Mouse (Mus musculus): ENCODE data around the gene Dkk2. TPM values are rescaled to one million over a fixed set of nuclear protein-coding genes. Genes with fewer than 3 reads are reported as not detected.
"Not testable (repeated sequence)": the region's sequence is repeated elsewhere in the genome, so short reads cannot be mapped to it uniquely, and the experiment has no call there.

The Dkk2 gene
- 0.17 TPM for polyA plus RNA-seq (2012; fragmentation: generic; extraction: Trizol)

DNA sequence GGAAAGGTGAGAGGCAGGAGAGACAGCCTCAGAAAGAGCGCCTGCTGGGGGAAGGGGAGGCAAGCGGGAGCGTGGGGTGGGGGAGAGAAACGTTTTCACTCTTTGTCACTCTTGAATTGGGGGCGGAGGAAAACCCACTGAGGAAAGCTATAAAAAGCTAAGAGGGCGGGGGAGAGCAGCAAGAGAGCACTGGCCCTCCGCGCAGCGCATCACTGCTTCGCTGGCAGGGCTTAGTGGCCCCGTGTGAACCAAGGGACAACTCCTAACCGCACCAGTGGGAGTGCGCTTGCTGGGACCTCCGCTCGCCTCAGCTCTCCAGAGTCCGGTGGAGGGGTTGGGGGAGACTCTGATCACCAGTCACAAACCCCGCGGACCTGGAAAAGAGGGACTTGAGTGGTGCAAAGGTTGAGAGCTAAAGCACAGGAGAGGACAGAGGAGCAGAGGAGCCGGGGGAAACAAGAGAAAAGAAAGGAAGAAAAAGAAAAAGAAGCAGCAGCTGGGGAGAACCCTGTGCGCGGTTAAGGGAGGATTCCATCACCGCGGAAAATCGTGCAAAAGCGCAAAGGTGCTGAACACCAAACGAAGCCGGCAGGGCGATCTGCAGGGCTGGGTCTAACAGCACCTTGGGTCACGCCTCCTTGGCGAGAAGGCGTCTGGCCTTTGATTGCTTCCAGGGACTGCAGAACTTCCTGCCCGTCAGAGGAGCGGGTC, at the start of gene Dkk2:
Gene Dkk2 (plus strand): TSS at position 181 of the 711 bp plus-strand sequence.
- Histone ChIP-seq H3K27me3 (ENCODE audit: control insufficient read depth, insufficient read depth, insufficient read length) (no peaks in the 10 kb centered on the region), H3K79me2 (ENCODE audit: control insufficient read depth, insufficient read depth) (no peaks in the 10 kb centered on the region), H3K36me3 (ENCODE audit: control insufficient read depth, insufficient read depth) (no peaks in the 10 kb centered on the region), H3K4me3 (peak within 1 kb of the TSS; percentile 17), H3K4me2 (ENCODE audit: low read depth) (peak within 1 kb of the TSS; percentile 97), H3ac (ENCODE audit: control insufficient read depth, insufficient read length) (peak within 1 kb of the TSS; percentile 48)
- no peak for TF ChIP-seq CEBPB (IDR thresholded peaks at IDR 0.05; ENCODE audit: insufficient read depth, poor library complexity, severe bottlenecking)
- TF ChIP-seq POLR2A (IDR thresholded peaks at IDR 0.05; ENCODE audit: insufficient read length, low read depth), result no peak
- no peak for TF ChIP-seq REST (IDR thresholded peaks at IDR 0.05; ENCODE audit: insufficient read depth, insufficient read length)
- TF ChIP-seq MYOD1 (IDR thresholded peaks at IDR 0.05; ENCODE audit: control insufficient read depth in 1 of 3, insufficient read length in 2 of 3, low read depth in 2 of 3), result no peak
- no peak for TF ChIP-seq SRF (IDR thresholded peaks at IDR 0.05; ENCODE audit: control insufficient read depth, insufficient read length, low read depth)
- TF ChIP-seq MYOG (IDR thresholded peaks at IDR 0.05; ENCODE audit: control insufficient read depth in 1 of 3, insufficient read depth in 1 of 3, insufficient read length in 2 of 3, low read depth in 2 of 3), result no peak
- no peak for TF ChIP-seq E2F4 (IDR thresholded peaks at IDR 0.05; ENCODE audit: insufficient read depth)
- no peak for TF ChIP-seq USF1 (IDR thresholded peaks at IDR 0.05; ENCODE audit: low read depth)
- no peak for TF ChIP-seq TCF3 (IDR thresholded peaks at IDR 0.05; ENCODE audit: insufficient read length, low read depth)
- TF ChIP-seq POLR2AphosphoS2 (IDR thresholded peaks at IDR 0.05; ENCODE audit: insufficient read length, low read depth), result no peak
- no peak for TF ChIP-seq MAX (IDR thresholded peaks at IDR 0.05; ENCODE audit: low read depth)
- TF ChIP-seq TCF12 (IDR thresholded peaks at IDR 0.05; ENCODE audit: insufficient read depth, poor library complexity, severe bottlenecking), result no peak

DNA sequence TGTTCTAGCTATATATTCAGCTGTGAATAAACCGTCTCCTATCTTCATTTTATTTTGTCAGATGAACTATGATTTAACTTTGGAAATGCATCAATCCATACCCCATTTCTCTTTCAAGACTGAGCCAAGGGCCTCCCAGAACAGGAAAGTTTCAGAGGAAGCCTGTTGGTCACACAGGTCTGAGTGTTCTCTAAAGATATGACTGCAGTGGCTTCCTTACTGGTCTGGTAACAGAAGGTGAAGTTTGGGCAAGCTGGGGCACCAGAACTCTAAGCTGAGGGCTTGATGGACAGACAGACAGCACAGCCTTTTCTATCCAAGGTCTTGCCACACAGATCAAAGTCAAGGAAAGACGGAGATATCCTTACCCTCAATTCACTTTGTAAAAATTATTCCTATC, 48.4 kb upstream of the Dkk2 start:
- Histone ChIP-seq H3K27me3 (ENCODE audit: control insufficient read depth, insufficient read depth, insufficient read length) (no peaks in the 10 kb centered on the region), H3K79me2 (ENCODE audit: control insufficient read depth, insufficient read depth) (no peaks in the 10 kb centered on the region), H3K36me3 (ENCODE audit: control insufficient read depth, insufficient read depth) (no peaks in the 10 kb centered on the region), H3ac (ENCODE audit: control insufficient read depth, insufficient read length) (no peak overlapping the region), H3K4me3 (no peak overlapping the region), H3K4me2 (ENCODE audit: low read depth) (no peak overlapping the region)
- TF ChIP-seq POLR2AphosphoS2 (IDR thresholded peaks at IDR 0.05; ENCODE audit: insufficient read length, low read depth) (no peak), E2F4 (IDR thresholded peaks at IDR 0.05; ENCODE audit: insufficient read depth) (no peak), TCF3 (IDR thresholded peaks at IDR 0.05; ENCODE audit: insufficient read length, low read depth) (no peak), USF1 (IDR thresholded peaks at IDR 0.05; ENCODE audit: low read depth) (no peak), POLR2A (IDR thresholded peaks at IDR 0.05; ENCODE audit: insufficient read length, low read depth) (no peak), MAX (IDR thresholded peaks at IDR 0.05; ENCODE audit: low read depth) (no peak), REST (IDR thresholded peaks at IDR 0.05; ENCODE audit: insufficient read depth, insufficient read length) (no peak), SRF (IDR thresholded peaks at IDR 0.05; ENCODE audit: control insufficient read depth, insufficient read length, low read depth) (no peak)

DNA sequence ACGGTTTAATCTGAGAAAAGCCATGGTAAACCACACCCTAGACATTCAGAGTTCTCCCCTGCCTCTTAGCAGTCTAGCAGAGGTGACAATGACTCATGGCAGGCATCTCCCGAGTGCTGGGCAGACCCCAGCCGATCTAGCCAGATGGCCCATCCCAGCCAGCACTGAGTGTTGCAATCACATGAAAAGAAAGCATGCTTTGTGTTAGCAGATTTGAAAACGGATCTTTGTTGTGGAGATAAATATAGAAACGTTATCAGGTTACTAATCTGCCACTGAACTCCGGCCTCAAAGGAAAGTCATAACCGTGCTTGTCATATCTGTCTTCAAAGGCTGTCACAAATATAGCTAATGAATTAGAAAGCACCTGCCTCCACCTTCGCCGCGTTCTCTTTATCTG, 47.4 kb upstream of the Dkk2 start:
- Histone ChIP-seq H3ac (ENCODE audit: control insufficient read depth, insufficient read length) (no peak overlapping the region), H3K4me3 (no peak overlapping the region), H3K27me3 (ENCODE audit: control insufficient read depth, insufficient read depth, insufficient read length) (no peaks in the 10 kb centered on the region), H3K4me2 (ENCODE audit: low read depth) (peak overlapping the region; percentile 27), H3K79me2 (ENCODE audit: control insufficient read depth, insufficient read depth) (no peaks in the 10 kb centered on the region), H3K36me3 (ENCODE audit: control insufficient read depth, insufficient read depth) (no peaks in the 10 kb centered on the region)
- peak; percentile 81 for TF ChIP-seq CEBPB (IDR thresholded peaks at IDR 0.05; ENCODE audit: insufficient read depth, poor library complexity, severe bottlenecking)
- no peak for TF ChIP-seq REST (IDR thresholded peaks at IDR 0.05; ENCODE audit: insufficient read depth, insufficient read length)

DNA sequence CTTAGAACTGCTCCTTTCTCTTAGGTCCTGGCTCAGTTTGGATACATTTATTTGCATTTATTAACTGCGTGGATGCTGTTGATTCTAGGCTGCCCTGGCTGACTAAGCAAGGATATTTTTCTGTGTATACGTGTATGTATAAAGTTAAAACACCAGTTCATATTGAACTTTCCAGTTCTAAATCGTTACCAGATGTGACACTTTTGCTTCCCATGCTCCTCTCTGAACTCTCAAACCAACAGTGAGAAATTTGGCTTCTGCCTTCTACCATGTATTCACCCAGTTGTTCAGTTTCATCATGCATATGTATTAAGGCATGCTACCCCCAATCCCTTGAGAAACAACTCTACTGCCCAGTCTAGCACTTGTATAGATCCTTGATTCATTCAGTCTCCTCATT, 45.0 kb upstream of the Dkk2 start:
- Histone ChIP-seq H3K27me3 (ENCODE audit: control insufficient read depth, insufficient read depth, insufficient read length) (no peaks in the 10 kb centered on the region), H3K4me3 (no peak overlapping the region), H3K36me3 (ENCODE audit: control insufficient read depth, insufficient read depth) (no peaks in the 10 kb centered on the region), H3K79me2 (ENCODE audit: control insufficient read depth, insufficient read depth) (no peaks in the 10 kb centered on the region), H3K4me2 (ENCODE audit: low read depth) (no peak overlapping the region), H3ac (ENCODE audit: control insufficient read depth, insufficient read length) (no peak overlapping the region)
- TF ChIP-seq SRF (IDR thresholded peaks at IDR 0.05; ENCODE audit: control insufficient read depth, insufficient read length, low read depth), result no peak

DNA sequence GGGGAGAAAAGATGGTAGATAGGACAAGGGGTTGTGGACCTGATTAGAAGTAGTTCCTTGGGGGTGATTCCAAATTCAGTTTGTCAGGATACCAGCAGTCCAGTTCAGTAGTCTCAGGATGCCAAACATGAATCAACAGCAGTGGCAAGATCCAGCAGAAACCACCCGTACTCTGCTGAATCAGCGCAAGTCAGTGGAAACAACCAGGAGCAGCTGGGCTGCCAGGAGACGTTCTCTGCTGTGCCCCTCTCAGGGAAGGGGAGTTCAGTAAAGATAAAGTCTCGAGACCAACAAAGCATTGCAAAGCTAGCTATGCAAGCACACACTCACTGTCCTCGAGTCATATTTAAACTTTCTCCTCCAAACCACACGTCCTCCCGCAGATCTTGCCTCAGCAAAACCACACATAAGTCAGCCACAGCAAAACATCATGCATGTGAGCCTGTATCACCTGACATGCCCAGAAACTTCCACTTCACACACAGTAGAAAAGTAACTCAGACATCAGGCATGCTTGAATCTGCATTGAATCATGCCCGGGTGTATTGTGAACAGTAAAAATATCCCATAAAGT, 34.1 kb upstream of the Dkk2 start:
- Histone ChIP-seq H3K4me3 (no peak overlapping the region), H3ac (ENCODE audit: control insufficient read depth, insufficient read length) (no peak overlapping the region), H3K36me3 (ENCODE audit: control insufficient read depth, insufficient read depth) (no peaks in the 10 kb centered on the region), H3K4me2 (ENCODE audit: low read depth) (no peak overlapping the region), H3K27me3 (ENCODE audit: control insufficient read depth, insufficient read depth, insufficient read length) (no peaks in the 10 kb centered on the region), H3K79me2 (ENCODE audit: control insufficient read depth, insufficient read depth) (no peaks in the 10 kb centered on the region)
- TF ChIP-seq POLR2A (IDR thresholded peaks at IDR 0.05; ENCODE audit: insufficient read length, low read depth), result no peak
- TF ChIP-seq REST (IDR thresholded peaks at IDR 0.05; ENCODE audit: insufficient read depth, insufficient read length), result no peak
- no peak for TF ChIP-seq POLR2AphosphoS2 (IDR thresholded peaks at IDR 0.05; ENCODE audit: insufficient read length, low read depth)
- no peak for TF ChIP-seq TCF3 (IDR thresholded peaks at IDR 0.05; ENCODE audit: insufficient read length, low read depth)
- no peak for TF ChIP-seq MAX (IDR thresholded peaks at IDR 0.05; ENCODE audit: low read depth)
- TF ChIP-seq CEBPB (IDR thresholded peaks at IDR 0.05; ENCODE audit: insufficient read depth, poor library complexity, severe bottlenecking), result no peak
- no peak for TF ChIP-seq SRF (IDR thresholded peaks at IDR 0.05; ENCODE audit: control insufficient read depth, insufficient read length, low read depth)
- no peak for TF ChIP-seq MYOD1 (IDR thresholded peaks at IDR 0.05; ENCODE audit: control insufficient read depth in 1 of 3, insufficient read length in 2 of 3, low read depth in 2 of 3)
- TF ChIP-seq E2F4 (IDR thresholded peaks at IDR 0.05; ENCODE audit: insufficient read depth), result no peak
- TF ChIP-seq MYOG (IDR thresholded peaks at IDR 0.05; ENCODE audit: control insufficient read depth in 1 of 3, insufficient read depth in 1 of 3, insufficient read length in 2 of 3, low read depth in 2 of 3), result no peak
- TF ChIP-seq USF1 (IDR thresholded peaks at IDR 0.05; ENCODE audit: low read depth), result no peak

DNA sequence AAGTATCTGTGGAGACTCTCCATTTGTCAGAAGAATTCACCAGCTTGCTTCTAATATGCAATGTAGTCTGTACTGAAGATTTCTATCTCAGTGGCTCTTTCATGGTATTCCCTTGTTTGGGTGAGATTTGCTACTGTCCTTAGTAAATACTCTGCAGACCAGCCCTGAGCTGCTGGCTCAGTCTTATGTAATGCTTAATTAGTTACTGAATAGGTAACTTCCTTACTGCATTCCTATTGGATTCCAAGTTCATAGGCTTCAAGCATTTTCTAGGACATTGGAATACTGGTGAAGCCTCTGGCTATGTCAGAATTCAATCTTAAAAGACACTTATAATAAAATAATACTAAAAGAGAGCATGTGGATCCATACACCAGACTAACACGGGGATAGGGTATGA, 22.3 kb upstream of the Dkk2 start:
- not testable (repeated sequence) for H3ac ChIP-seq (ENCODE audit: control insufficient read depth, insufficient read length); H3K79me2 ChIP-seq (ENCODE audit: control insufficient read depth, insufficient read depth); H3K4me2 ChIP-seq (ENCODE audit: low read depth); H3K36me3 ChIP-seq (ENCODE audit: control insufficient read depth, insufficient read depth); H3K27me3 ChIP-seq (ENCODE audit: control insufficient read depth, insufficient read depth, insufficient read length); H3K4me3 ChIP-seq
